Mouse (Mus musculus) bone marrow macrophage, adult 2 months (primary cell): Measurements from ENCODE around the gene Mctp2.

Experiments
- CTCF ChIP-seq: IDR thresholded peaks from 2 replicates; pipeline ENCODE4 v1.5.1; 2012; ENCODE audit warnings: low read depth, mild to moderate bottlenecking, low read length, moderate library complexity
- POLR2A ChIP-seq: IDR thresholded peaks from 2 replicates; pipeline ENCODE4 v1.6.1; 2012; ENCODE audit warnings: mild to moderate bottlenecking, low read depth, low read length, borderline replicate concordance

DNA sequence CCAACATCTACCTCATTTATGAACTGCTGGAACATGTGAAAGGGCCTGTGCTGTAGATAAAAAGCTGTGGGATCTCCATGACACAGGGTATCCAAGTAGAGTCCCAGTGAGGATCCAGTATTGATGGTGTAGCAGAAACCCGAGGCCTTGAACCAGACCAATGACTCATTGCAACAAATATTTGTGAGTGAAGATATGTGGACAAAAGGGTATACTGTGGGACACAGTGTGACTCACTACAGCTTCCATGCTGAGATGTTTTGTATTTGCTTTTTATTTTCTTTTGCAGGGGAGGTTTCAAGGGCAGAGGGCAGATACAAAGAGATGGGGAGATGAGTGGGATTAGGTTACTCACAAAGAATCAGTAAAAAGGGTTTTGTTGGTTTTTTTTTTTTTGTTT, 209.4 kb downstream of the Mctp2 start:
- TF ChIP-seq CTCF (no peak), POLR2A (no peak)
